Mouse (Mus musculus) frontal cortex, adult (tissue): Measurements from ENCODE around the gene Abhd17a.

Experiments
- ATAC-seq: cut with Nextera tagmentation; 2 replicates; pipeline ENCODE4 v1.9.2; 2017; ENCODE audit warnings: mild to moderate bottlenecking, moderate library complexity, mixed read lengths; ENCODE audit not compliant: low TSS enrichment

Abhd17a gene

DNA sequence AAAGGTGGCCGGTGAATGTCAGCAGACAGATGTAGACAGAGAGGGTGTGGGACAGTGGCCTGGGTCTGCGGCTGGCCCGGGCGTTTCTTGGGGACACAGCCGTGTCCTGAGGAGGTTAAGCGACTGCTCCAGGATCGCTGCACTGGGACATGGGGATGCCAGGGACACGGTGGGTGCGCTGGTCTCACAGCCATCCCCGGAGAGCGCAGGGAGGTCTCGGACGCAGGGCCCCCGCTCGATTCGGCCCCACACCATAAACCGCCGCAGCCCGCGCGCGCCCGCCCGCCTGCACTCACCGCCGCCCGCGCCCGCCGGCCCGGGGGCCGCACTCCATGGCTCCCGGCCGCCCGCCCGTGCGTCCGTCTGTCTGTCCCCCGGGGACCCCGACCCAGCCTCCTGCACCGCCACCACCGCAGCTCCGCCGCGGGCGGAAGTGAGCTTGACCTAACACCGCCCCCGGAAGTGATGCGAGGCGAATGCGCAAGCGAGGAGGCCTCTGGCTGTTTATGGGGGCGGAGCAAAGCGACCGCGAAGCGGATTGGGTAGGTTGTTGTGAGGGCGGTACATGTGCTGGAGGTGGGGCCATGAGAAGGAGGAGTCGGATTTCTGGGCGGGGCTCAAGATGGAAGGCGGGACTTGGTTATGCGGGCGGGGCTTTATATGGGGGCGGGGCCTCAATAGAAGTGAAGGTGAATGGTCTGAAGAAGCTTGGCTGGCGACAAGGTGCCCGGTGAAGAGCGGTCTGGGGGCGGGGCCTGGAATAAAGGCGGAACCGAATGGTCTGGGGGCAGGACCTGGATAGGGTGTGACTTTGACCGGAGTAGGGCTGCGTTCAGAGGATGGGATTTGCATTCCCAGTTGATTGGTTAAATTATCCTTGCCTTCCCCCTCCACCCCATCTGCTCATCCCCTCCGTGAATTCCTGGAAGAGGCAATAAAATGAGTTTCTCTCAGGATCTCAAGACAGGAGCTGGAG, at the start of gene Abhd17a:
Gene Abhd17a (minus strand): TSS at position 463 of the 976 bp plus-strand sequence.
- peak; percentile 92 for ATAC-seq

GRCm38 (mm10) chr10:80635345-80635744, 45.2 kb upstream of the Abhd17a start:
- ATAC-seq, result no peak

DNA sequence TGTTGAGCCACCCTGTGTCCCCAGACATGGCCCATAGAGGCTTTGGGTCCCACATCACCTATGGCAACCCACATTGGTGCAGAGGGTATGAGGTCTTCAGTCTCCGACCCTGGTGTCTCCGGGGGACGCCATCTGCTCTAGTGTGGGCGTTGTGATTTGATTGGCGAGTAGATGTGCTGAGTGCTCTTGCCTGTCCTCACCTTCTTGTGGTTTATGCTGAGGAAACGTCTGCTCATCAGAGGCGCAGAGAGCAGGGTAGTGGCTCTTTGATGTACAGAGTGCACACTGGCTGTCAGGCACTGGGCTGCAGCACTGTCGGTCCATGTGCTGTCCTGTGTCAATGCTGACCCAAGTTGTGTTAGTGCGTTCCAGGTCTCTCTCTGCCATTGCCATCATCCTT, 38.8 kb upstream of the Abhd17a start:
- ATAC-seq, result no peak

GRCm38 (mm10) chr10:80627685-80628084, 37.5 kb upstream of the Abhd17a start:
- ATAC-seq, result no peak

GRCm38 (mm10) chr10:80625764-80626163, 35.6 kb upstream of the Abhd17a start:
- ATAC-seq, result no peak

- no peak for ATAC-seq
Observed at GRCm38 (mm10) chr10:80623457-80624191, 33.5 kb upstream of the Abhd17a start.

- ATAC-seq, result peak; percentile 0; the same call in 1 of the 2 replicates
Observed at GRCm38 (mm10) chr10:80622661-80623456, 32.7 kb upstream of the Abhd17a start, which contains the start of gene Csnk1g2. Gene Csnk1g2, plus strand, starts transcription at chr10:80622838.

DNA sequence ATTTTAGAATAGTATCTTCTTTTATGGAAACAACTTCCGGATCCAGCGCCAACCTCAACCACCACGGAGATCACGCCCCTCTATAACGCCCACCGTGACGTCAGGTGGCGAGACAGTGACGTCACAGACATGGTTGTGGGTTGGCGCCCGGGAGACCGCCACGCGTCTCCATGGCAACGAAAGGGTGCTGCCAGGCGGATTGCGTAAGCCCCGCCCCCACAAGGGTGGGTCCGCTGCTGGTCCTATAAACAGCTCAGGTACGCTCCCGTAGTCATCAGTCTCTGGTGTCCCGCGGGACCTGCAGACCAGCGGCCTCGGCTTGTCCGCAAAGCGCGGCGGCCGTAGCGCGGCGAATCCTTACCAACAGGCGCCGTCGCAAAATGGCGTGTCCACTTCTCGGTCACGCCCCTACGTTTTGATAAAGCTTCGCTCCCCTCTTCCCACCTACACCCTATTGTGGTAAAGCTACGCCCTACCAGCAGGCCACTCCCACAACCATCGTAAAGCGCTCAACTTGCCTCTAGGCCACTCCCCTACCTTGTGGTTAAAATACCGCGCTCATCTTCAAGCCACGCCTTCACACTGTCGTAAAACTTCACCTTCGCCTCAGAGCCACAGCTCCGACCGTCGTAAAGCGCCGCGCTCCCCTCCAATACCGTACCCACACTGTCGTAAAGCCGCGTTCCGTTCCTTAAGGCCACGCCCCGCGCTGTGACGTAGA, 32.0 kb upstream of the Abhd17a start:
- ATAC-seq, result peak; percentile 86

DNA sequence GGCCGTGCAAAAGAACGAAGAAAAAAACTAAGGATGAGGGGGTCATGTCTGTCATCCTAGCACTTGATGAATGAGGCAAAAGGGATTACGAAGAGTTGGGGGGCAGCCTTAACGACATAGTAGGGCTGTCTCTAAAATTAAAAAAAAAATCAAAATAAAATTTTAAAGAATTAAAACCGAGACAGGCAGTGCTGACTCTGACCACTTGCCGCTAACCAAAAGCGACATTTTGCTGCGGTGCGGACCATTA, 31.5 kb upstream of the Abhd17a start:
- no peak for ATAC-seq

- no peak for ATAC-seq
Observed at GRCm38 (mm10) chr10:80620796-80621689, 30.9 kb upstream of the Abhd17a start.

DNA sequence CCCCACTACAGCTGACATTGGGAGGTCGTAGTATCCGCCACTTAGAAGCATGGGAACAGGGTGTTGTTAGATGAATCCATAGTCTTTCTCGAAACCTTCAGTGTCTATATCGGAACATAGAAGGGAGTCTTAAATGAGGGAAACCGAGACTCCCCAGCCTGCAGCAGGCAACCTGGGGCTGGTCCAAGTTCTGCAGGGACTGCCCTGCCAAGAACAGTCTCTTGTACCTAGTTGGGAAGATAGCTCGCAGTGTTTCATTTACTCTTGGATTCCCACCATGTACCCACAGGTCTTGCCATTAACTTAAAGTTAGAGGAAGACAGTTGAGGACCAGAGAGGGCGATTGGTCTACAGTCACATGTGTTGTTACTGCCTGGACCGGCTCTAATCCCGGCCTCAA, 30.2 kb upstream of the Abhd17a start:
- no peak for ATAC-seq

DNA sequence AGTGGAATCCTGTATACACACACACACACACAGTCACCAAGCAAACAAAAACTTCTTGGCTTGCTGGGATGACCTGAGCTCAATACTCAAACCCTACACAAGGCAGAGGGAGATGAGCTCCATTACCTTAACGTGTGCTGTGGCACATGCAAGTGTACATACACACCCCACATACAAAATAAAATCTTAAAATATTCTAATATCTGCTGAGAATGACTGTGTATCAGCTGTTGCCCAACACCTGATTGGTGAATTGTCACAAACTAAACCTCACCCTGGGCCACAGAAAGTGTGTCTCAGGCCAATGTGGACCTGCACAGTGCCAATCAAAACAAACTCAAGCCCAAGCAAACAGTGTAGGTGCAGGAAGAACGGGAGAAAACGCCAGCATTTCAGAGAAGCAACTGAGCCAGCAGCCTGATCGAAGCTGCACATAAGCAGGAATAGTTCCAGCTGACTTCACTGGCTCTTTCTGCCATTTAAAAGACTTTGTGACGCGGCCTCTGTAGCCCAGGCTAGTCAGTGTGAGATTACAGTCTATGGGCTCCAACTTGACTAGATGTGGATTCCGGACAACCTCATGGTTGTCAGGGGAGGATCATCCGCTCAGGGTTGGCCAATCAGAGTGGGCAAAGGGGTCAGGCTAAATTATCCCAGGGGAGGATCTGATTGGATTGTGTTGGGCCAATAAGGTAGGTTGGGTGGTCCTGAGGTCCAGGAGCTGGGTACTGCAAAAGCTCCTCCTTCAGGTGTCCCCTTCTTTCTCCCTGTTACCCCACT, 29.5 kb upstream of the Abhd17a start:
- no peak for ATAC-seq

DNA sequence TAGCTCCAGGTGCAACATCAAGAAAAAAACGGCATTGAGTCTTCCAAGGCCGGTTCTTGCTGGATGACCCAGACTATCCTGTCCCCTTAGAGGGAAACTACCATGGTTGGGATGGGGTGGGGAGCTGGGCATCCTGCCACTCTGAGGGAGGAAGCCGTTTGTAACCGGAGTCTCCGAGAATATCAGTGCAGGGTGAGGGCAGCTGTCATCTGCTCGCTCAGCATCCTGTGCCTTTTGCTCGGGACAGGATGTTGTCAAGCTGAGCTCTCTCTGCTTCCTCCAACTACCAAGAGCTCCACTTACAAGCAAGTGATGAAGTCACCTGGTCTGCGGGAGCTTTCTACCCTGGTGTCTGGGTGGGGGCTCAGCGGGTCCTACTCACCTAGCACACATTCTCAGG, 28.0 kb upstream of the Abhd17a start:
- ATAC-seq, result no peak

- no peak for ATAC-seq
Observed at GRCm38 (mm10) chr10:80614351-80614750, 24.2 kb upstream of the Abhd17a start.

- no peak for ATAC-seq
Observed at GRCm38 (mm10) chr10:80613821-80614220, 23.7 kb upstream of the Abhd17a start.

- no peak for ATAC-seq
Observed at GRCm38 (mm10) chr10:80611905-80612304, 21.8 kb upstream of the Abhd17a start.

DNA sequence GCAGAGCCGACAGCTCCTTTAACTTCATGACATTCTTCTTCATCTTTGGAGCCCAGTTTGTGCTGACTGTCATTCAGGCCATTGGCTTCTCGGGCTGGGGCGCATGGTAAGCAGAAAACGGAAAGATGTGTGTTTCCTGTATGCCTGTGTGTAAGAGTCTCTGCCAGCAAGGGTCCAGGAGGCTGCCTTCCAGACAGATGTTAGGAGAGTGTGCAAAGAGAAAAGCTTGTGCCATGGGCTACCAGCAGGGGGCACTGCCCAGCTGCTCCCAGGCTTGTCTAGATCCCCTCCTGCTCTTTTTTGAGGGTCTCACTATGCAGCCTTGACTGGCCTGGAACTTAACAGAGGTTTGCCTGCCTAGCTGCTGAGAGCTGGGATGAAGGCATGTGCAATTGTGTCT, 20.9 kb upstream of the Abhd17a start:
- ATAC-seq, result no peak

- ATAC-seq, result no peak
Observed at GRCm38 (mm10) chr10:80610116-80610785, 20.1 kb upstream of the Abhd17a start.

- ATAC-seq, result no peak
Observed at GRCm38 (mm10) chr10:80609269-80609924, 19.3 kb upstream of the Abhd17a start.
